8 mouse cellular contexts compared by ENCODE assay signal in the genomic region with DNA sequence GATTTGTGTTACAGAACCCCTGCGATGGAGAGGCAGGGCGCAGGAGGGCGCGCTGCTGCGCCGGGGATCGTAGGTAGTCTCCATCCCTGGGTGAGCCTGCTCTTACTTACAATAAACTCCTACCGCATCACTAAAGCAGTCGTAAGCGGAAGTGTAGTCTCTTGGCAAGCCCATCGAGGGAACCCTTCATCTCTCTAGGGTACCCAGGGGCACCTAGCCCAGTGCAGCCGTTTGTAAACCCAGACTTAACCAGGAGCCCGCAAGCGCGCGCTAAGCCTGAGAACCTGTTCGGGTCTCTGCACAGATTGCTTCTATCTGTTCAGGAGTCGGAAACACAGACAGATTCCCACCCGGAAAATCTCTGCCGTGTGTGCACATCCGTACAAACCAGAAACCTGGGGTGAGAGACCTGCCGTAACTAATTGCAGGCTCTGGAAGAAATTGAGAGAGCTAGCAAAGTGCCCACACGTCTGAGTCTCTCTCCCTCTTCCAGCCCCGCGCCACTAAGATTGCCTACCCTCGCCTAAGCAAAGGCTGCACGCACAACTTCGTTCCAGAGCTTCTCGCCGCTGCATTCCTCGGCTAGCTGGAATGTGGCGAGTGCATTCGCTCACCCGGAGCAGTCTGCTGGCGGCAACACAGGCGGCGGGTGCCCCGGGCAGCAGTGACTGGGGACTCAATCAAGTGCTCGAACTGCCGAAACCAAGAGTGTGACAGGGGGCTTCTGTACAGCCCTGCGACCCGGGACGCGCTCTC. TPM values are rescaled to one million over a fixed set of nuclear protein-coding genes. Genes with fewer than 3 reads are reported as not detected.
DNase-seq lines count a peak whose midpoint lies in the region; ATAC-seq and TF ChIP-seq lines count a peak whose summit lies in the region.
"Had no signal": no experiment of that assay in that cellular context is flagged by ENCODE, and none has a peak within 500 bp of the region (broad histone marks: within the 10 kb centered on the region; RNA-seq: fewer than 3 reads in every experiment).

No protein-coding gene starts in this region.

- WGBS in embryonic facial prominence, embryonic 14.5 days, result under 1% methylated on average over 44 of the region's 44 CpGs
- WGBS in lung, embryonic 14.5 days, result under 1% methylated on average over 44 of the region's 44 CpGs
- under 1% methylated on average over 44 of the region's 44 CpGs for WGBS in stomach, embryonic 15.5 days

- H3K4me1 ChIP-seq in embryonic facial prominence, embryonic 14.5 days (ENCODE audit: control insufficient read depth, insufficient read depth, low read length), result peaks cover 27% of the 10 kb centered on the region
- H3K4me1 ChIP-seq in lung, embryonic 14.5 days (ENCODE audit: insufficient read depth), result peaks cover 9% of the 10 kb centered on the region
- peaks cover 26% of the 10 kb centered on the region for H3K4me1 ChIP-seq in stomach, embryonic 15.5 days

- peak overlapping the region; percentile 48 for H3K4me3 ChIP-seq in embryonic facial prominence, embryonic 14.5 days (ENCODE audit: low read depth, low read length)
- peak overlapping the region; percentile 49 for H3K4me3 ChIP-seq in lung, embryonic 14.5 days (ENCODE audit: low read depth, low read length)
- H3K4me3 ChIP-seq in stomach, embryonic 15.5 days (replicated peaks), result peak overlapping the region; percentile 48

- H3K27me3 ChIP-seq in embryonic facial prominence, embryonic 14.5 days (replicated peaks; ENCODE audit: control insufficient read depth, insufficient read depth, low read length), result peaks cover 94% of the 10 kb centered on the region
- peaks cover 91% of the 10 kb centered on the region for H3K27me3 ChIP-seq in lung, embryonic 14.5 days (ENCODE audit: insufficient read depth, low read length)
- peaks cover 87% of the 10 kb centered on the region for H3K27me3 ChIP-seq in stomach, embryonic 15.5 days (replicated peaks)

- no peaks in the 10 kb centered on the region for H3K9me3 ChIP-seq in embryonic facial prominence, embryonic 14.5 days (ENCODE audit: control insufficient read depth, low read length)
- H3K9me3 ChIP-seq in lung, embryonic 14.5 days (ENCODE audit: low read depth, low read length), result no peaks in the 10 kb centered on the region
- no peaks in the 10 kb centered on the region for H3K9me3 ChIP-seq in stomach, embryonic 15.5 days

- peak overlapping the region; percentile 90 for H3K4me2 ChIP-seq in embryonic facial prominence, embryonic 14.5 days (ENCODE audit: low read depth, low read length)
- peak overlapping the region; percentile 94 for H3K4me2 ChIP-seq in lung, embryonic 14.5 days
- peak overlapping the region; percentile 94 for H3K4me2 ChIP-seq in stomach, embryonic 15.5 days

- TF ChIP-seq CTCF in lung, embryonic 14.5 days (IDR thresholded peaks at IDR 0.05; ENCODE audit: low read depth), result no peak

- peak; percentile 21 for DNase-seq in B cell, adult 2 months
- peak; percentile 56 for DNase-seq in CD4-positive, CD25-positive, alpha-beta regulatory T cell, adult 2 months (ENCODE audit: low read depth, low spot score)
- DNase-seq in embryonic facial prominence, embryonic 14.5 days (ENCODE audit: low spot score), result peak; percentile 54
- peak; percentile 55 for DNase-seq in induced T-regulatory cell, adult 2 months (ENCODE audit: low read depth)
- peak; percentile 74 for DNase-seq in lung, embryonic 14.5 days
- no peak for DNase-seq in left cerebral cortex, adult 11 months (ENCODE audit: low spot score)

- no peak overlapping the region for H3K9ac ChIP-seq in embryonic facial prominence, embryonic 14.5 days (ENCODE audit: low read depth, low read length)
- H3K9ac ChIP-seq in lung, embryonic 14.5 days, result no peak overlapping the region
- no peak overlapping the region for H3K9ac ChIP-seq in stomach, embryonic 15.5 days

- no peaks in the 10 kb centered on the region for H3K36me3 ChIP-seq in embryonic facial prominence, embryonic 14.5 days (ENCODE audit: control insufficient read depth, insufficient read depth, low read length)
- H3K36me3 ChIP-seq in lung, embryonic 14.5 days (ENCODE audit: insufficient read depth), result no peaks in the 10 kb centered on the region
- no peaks in the 10 kb centered on the region for H3K36me3 ChIP-seq in stomach, embryonic 15.5 days

- ATAC-seq in embryonic facial prominence, embryonic 14.5 days (ENCODE audit: low read depth), result peak; percentile 34; the same call in 1 of the 2 replicates
- peak; percentile 42; the same call in 1 of the 2 replicates for ATAC-seq in lung, embryonic 14.5 days (ENCODE audit: insufficient read depth)
- no peak for ATAC-seq in stomach, embryonic 15.5 days (ENCODE audit: insufficient read depth, low FRiP score, low read depth)

- no peak overlapping the region for H3K27ac ChIP-seq in embryonic facial prominence, embryonic 14.5 days (replicated peaks; ENCODE audit: low read depth, low read length)
- no peak overlapping the region for H3K27ac ChIP-seq in lung, embryonic 14.5 days (ENCODE audit: low read depth)
- no peak overlapping the region for H3K27ac ChIP-seq in stomach, embryonic 15.5 days

RNA-seq across cellular contexts. Expression of a gene that starts 10.7 kb away (rescaled TPM):
- polyA plus RNA-seq in embryonic facial prominence, embryonic 14.5 days (2014; fragmentation: Nextera tagmentation; extraction: Ambion mirVana), result 0.07 TPM in 1 of 2 replicates, not detected in the other
- 0.05 TPM in 1 of 2 replicates, not detected in the other for polyA plus RNA-seq in lung, embryonic 14.5 days (2014; fragmentation: Nextera tagmentation; extraction: Ambion mirVana)
- polyA plus RNA-seq in stomach, embryonic 15.5 days (2015; fragmentation: Nextera tagmentation; extraction: Ambion mirVana), result 0.03 and 0.04 TPM in 2 replicates
- polyA plus RNA-seq: cortical plate, adult 2 months had no signal
